Mouse (Mus musculus) cerebellum, postnatal 4 days (tissue): Measurements from ENCODE around the gene Olfr1321.

Experiments used
- DNase-seq, 2 experiments: peaks; one replicate each; pipeline ENCODE4 v3.0.0; 2022; ENCODE audit warnings: low spot score in 2 of 2, mixed read lengths in 1 of 2

Olfr1321 gene

GRCm38 (mm10) chrX:49734959-49735358 lies at the start of gene Olfr1321:
Olfr1321 (minus strand) TSS chrX:49735059.
- DNase-seq, result no peak

DNA sequence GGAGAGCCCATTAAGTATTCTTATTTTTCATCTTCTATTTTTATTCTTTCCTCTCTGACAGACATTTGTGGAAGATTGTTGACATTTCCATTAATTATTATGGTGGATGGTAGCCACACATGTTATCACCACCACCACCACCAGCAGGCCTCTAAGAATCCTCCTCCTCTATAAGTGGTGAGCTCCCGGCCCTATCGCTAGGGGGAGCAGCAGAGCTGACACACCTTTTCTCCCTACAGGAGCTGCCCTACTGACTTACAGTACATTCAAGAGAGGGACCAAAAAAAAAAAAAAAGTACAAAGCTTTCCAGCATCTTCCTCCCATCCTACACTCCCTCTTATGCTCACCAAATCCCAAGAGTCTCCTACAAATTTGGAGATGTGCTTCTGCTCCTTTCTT lies 36.0 kb upstream of the Olfr1321 start:
- no peak for DNase-seq

- no peak for DNase-seq
These were observed 10.3 kb upstream of the Olfr1321 start for GRCm38 (mm10) chrX:49745192-49745591.
